Mouse (Mus musculus) MEL (cell line): Measurements from ENCODE around the gene Clk2.

ENCODE experiments used
- CTCF ChIP-seq, 3 experiments: IDR thresholded peaks in 2 of 3; conservative IDR thresholded peaks in 1 of 3; 2 replicates each; pipeline ENCODE4 v1.5.1; 2011 to 2012; ENCODE audit warnings: low read length in 3 of 3, low read depth in 2 of 3, mild to moderate bottlenecking in 2 of 3, improper control_type of control experiment in 1 of 3, inconsistent platforms in 1 of 3, mixed read lengths in 1 of 3, moderate library complexity in 1 of 3; ENCODE audit not compliant: control insufficient read depth in 1 of 3, insufficient read depth in 1 of 3, poor library complexity in 1 of 3, severe bottlenecking in 1 of 3
- E2F4 ChIP-seq: IDR thresholded peaks from 2 replicates; pipeline ENCODE4 v1.6.1; 2011; ENCODE audit warnings: low read depth, low read length, improper control_type of control experiment, borderline replicate concordance
- EP300 ChIP-seq, 2 experiments: IDR thresholded peaks; 2 replicates each; pipeline ENCODE4 v1.6.1; 2011; ENCODE audit warnings: improper control_type of control experiment in 2 of 2, low read length in 2 of 2, low read depth in 1 of 2, mild to moderate bottlenecking in 1 of 2
- MAZ ChIP-seq: IDR thresholded peaks from 2 replicates; pipeline ENCODE4 v1.6.1; 2012; ENCODE audit warnings: low read depth, mild to moderate bottlenecking, inconsistent platforms, low read length, improper control_type of control experiment
- MYC ChIP-seq: IDR thresholded peaks from 2 replicates; pipeline ENCODE4 v1.6.1; 2011; ENCODE audit warnings: low read depth, mild to moderate bottlenecking, low read length, improper control_type of control experiment, moderate library complexity
- USF1 ChIP-seq: IDR thresholded peaks from 2 replicates; pipeline ENCODE4 v1.6.1; 2014; ENCODE audit warnings: low read depth, mild to moderate bottlenecking, inconsistent platforms, low read length, improper control_type of control experiment, moderate library complexity
- USF2 ChIP-seq, 2 experiments: IDR thresholded peaks; 2 replicates each; pipeline ENCODE4 v1.6.1; 2011 to 2012; ENCODE audit warnings: improper control_type of control experiment in 2 of 2, low read length in 2 of 2, borderline replicate concordance in 1 of 2, inconsistent platforms in 1 of 2, low read depth in 1 of 2, mild to moderate bottlenecking in 1 of 2; ENCODE audit not compliant: insufficient read depth in 1 of 2

- no peak for TF ChIP-seq USF1
- TF ChIP-seq USF2 (IDR thresholded peaks at IDR 0.05; ENCODE audit: borderline replicate concordance in 1 of 2, insufficient read depth in 1 of 2, low read depth in 1 of 2, low read length in 2 of 2), result no peak
- TF ChIP-seq E2F4, result no peak
- no peak for TF ChIP-seq CTCF (IDR thresholded peaks at IDR 0.05 in 2 of 3, conservative IDR thresholded peaks at IDR 0.05 in 1 of 3; ENCODE audit: control insufficient read depth in 1 of 3, insufficient read depth in 1 of 3, low read depth in 2 of 3, low read length in 3 of 3, poor library complexity in 1 of 3, severe bottlenecking in 1 of 3)
- no peak for TF ChIP-seq MYC
- TF ChIP-seq EP300 (IDR thresholded peaks at IDR 0.05; ENCODE audit: low read depth in 1 of 2, low read length in 2 of 2), result no peak
- no peak for TF ChIP-seq MAZ
Measured at GRCm38 (mm10) chr3:89225918-89226317, 61.3 kb downstream of the Clk2 start.
